Mouse (Mus musculus): ENCODE data around the gene Csmd2.

Gene Csmd2

DNA sequence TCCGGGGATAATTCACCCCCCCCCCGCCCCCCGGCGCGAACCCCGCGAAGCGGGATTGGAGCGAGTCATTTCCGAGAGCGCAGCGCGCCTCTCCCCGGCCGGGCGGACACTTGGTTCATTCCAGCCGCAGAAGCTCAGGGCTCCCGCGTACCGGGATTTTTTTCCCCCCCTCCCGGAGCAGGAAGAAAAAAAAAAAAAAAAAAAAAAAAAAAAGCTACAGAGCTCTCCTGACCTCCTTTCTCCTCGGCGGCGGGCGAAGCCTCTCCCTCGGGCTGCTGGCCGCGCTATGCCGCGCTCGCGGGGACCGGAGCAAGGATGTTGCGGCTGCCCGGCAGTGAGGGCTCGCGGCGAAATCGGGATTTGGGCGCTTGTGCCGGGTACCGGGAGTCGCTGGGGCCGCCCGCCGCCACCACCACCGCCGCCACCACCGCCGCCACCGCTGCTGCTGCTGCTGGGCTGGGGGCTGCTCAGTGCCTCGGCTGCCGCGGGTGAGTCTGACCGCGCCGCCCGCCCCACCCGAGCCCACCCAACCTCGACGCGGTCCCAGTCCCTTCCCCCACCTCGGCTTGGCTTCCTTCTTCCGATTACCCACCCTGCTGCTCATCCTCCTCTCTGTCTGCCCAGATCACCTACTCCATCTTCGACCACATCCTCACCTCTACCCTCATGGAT lies at the start of gene Csmd2:
Gene Csmd2, plus strand, starts transcription at position 74 of the 672 bp plus-strand sequence.
- in situ Hi-C loops (cut with MboI; ENCODE audit: unreplicated experiment in 2 of 2) = no loop called here

DNA sequence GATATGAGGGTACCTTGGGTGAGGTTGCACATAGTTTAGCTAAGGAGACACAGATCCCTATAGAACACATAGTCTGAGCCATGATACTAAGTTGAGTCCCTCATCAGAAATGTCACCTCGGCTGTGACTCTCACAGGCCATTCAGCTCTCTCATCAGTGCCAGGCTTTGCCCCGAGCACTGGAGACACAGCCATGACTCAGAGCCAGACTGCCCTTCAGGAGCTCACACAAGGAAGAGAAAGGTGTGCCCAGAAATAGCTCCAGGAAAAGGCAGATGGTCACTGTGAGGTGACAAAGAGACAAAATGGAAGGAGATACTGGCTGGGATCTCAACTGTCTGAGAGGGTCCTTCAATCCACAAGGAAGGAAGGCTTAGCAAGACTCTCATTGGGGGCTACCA lies 40.0 kb upstream of the Csmd2 start:
- in situ Hi-C loops (cut with MboI; ENCODE audit: unreplicated experiment in 2 of 2) = no loop called here

- in situ Hi-C loops (cut with MboI; ENCODE audit: unreplicated experiment in 2 of 2) = no loop called here
Observed at GRCm38 (mm10) chr4:127953006-127953710, 34.5 kb upstream of the Csmd2 start.

DNA sequence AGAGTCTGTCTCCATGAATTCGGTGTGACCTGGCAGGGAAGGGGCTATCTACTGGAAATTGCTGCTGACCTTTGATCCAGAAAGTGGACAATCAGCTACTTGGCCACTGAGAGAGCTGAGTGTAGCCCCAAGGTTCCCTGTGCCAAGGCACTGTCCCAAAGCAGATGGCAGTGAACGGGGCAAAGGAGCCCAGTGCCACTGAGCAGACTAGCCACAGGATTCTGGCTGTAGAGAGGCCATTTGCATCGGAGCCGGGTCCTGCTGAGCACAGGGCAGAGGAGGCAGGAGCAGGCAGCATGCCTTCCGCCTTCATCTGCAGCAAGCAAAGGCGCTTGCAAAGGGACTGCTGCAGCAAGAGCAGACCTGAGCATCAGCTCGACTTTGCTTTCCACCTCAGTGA lies 18.6 kb upstream of the Csmd2 start:
- in situ Hi-C loops (cut with MboI; ENCODE audit: unreplicated experiment in 2 of 2) = no loop called here

- in situ Hi-C loops (cut with MboI; ENCODE audit: unreplicated experiment in 2 of 2) = no loop called here
Observed at GRCm38 (mm10) chr4:127970018-127970421, 17.6 kb upstream of the Csmd2 start.

- in situ Hi-C loops (cut with MboI; ENCODE audit: unreplicated experiment in 2 of 2) = no loop called here
Observed at GRCm38 (mm10) chr4:127970901-127971868, 16.5 kb upstream of the Csmd2 start, which contains the start of gene CK137956. CK137956 (minus strand) TSS chr4:127970951.

DNA sequence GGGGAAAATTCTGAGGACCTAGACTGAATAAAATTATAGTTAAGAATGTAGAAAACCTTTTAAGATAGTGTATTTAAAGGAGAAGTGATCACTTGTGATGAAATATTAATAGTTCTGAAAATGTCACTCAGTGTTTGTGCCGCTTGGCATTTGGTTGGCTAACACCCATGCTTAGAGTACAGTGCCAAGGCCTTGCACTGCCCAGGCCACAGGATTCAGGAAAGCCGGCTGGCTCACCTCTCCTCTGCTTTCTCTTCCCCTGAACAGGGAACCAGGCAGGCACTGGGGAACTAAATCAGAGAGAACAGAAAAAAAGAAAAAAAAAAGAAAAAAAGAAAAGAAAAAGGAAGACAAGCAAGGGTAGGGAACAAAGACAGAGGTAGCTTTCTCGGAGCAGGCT lies 14.7 kb upstream of the Csmd2 start:
- in situ Hi-C loops (cut with MboI; ENCODE audit: unreplicated experiment in 2 of 2) = no loop called here

DNA sequence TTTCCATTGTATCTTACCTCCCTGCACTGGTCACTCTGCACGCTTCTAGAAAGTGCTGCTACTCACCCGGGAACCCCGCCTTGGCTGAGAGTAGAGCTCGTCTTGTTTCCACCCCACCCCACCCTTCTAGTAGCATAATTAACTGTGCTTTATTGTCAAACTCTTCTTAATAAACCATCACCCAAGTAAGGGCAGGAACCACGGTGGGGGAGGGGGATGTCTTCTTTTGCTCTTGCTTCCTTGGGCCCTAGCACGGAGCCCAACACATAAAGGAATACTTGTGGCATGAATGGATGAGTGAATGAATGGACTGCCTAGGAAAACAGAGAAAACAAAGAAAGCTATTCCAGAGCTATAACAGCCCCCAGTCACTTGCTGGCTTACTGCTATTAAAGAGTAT lies 6.5 kb upstream of the Csmd2 start:
- in situ Hi-C loops (cut with MboI; ENCODE audit: unreplicated experiment in 2 of 2) = no loop called here

DNA sequence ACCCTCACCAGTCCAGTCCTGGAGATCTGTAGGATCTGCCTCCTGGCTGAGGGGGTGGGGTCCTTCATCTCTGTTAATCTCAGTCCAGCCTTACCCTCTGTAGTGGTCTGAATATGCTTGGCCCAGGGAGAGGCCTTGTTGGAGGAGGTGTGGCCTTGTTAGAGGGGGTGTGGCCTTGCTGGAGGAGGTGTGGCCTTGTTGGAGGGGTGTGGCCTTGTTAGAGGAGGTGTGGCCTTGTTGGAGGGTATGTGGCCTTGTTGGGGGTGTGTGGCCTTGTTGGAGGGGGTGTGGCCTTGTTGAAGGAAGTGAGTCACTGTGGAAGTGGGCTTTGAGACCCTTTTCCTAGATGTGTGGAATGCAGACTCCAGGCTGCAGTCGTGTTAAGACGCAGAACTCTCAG lies 3.2 kb upstream of the Csmd2 start:
- in situ Hi-C loops (cut with MboI; ENCODE audit: unreplicated experiment in 2 of 2) = no loop called here

DNA sequence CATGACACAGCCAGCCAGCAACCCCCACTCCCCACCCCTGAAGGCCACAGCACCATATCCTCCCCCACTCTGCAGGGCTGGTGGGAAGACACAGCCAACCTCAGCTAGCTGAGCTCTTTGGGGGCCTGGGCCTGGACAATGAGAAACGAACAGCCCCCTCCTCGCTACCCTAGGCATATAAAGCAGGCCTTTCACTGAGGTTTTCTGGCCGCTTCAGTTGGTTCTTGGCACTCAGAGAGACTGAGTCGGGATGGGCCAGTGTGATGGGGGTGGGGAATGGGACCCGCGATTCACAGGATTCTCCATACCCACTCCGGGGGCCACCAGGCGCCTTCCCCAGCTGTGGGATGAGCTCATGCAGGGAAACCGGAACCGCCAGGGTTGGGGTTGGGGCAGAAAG lies 1.8 kb upstream of the Csmd2 start:
- in situ Hi-C loops (cut with MboI; ENCODE audit: unreplicated experiment in 2 of 2) = no loop called here

DNA sequence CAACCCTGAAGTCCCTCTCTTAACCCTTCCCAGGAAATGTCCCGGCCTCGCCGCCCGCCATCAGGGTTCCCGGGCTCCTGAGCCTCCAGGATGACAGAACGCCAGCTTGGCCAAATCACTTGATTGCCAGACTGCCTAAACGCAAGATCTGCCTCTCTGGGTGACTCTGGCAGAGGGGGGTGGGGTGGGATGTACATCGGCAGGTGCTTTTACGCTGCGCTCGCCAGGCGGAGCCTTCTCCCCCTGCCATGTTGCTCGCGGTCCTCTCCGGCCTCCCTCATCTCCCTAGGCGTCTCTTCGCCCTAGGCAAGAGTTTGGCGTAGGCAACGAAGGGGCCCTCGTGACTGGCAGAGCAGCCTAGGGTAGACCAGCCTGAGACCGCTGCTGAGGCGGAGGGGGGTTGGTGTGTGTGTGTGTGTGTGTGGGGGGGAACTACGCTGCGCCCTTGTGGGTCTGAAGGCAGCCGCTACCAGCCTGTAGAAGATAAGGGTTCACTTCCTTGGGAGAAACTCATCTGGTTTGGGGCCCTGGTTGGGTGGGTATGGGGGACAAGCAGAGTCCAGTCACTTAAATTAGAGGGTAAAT lies 1.1 kb upstream of the Csmd2 start:
- in situ Hi-C loops (cut with MboI; ENCODE audit: unreplicated experiment in 2 of 2) = no loop called here

- in situ Hi-C loops (cut with MboI; ENCODE audit: unreplicated experiment in 2 of 2) = no loop called here
Observed at GRCm38 (mm10) chr4:127987270-127987669, 387 bp upstream of the Csmd2 start.

- in situ Hi-C loops (cut with MboI; ENCODE audit: unreplicated experiment in 2 of 2) = no loop called here
Observed at GRCm38 (mm10) chr4:127988526-127989180, 996 bp downstream of the Csmd2 start.

DNA sequence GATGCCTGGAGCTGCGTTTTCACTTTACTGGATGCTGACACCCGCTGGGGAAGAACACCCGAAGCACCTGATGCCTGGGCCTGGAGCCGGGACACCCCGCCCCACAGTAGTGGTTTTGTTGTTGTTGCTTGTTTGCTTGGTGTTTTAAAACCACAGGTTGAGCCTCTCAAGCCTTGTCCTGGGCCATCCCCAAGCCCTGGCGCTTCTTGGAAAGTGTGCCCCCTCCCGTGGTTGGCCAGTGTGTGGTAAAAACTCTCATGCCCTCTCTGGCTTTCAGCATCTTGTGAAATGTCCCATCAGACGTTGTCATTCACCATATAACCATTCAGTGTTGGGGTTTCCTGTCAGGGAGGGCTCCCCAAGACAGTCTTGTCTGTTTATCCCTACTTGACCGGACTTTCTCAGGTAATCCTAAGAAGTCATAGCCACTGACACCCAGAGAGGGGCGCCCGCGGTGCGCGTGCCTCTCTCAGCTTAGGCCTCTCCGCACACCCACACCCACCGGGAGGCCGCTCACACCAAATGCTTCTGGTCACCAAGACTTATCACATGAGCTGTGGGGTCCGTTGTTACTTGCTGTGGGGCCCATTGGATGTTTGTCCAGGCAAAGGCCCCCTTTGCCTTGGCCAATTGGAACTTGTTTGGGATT lies 1.8 kb downstream of the Csmd2 start:
- in situ Hi-C loops (cut with MboI; ENCODE audit: unreplicated experiment in 2 of 2) = no loop called here

DNA sequence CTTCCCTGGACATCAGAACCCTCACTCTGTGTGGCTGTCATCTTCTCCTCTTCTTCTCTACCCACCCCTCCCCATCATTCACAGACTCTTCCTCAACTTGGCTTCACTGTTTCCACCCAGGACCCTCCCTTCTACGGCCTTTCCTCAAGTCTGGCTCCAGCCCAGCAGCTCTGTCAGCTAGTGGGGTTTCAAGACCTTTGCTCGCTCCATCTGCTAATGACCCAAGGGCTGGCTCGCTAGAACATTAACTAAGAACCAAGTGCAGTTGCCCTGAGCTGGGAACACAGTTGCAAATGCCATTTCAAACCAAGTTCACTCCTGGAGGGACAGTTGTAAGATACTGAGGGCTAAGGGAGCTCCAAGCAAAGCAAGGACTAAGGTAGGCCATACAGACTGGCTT lies 11.6 kb downstream of the Csmd2 start:
- in situ Hi-C loops (cut with MboI; ENCODE audit: unreplicated experiment in 2 of 2) = no loop called here

GRCm38 (mm10) chr4:128002638-128003101 lies 15.0 kb downstream of the Csmd2 start:
- in situ Hi-C loops (cut with MboI; ENCODE audit: unreplicated experiment in 2 of 2) = no loop called here

DNA sequence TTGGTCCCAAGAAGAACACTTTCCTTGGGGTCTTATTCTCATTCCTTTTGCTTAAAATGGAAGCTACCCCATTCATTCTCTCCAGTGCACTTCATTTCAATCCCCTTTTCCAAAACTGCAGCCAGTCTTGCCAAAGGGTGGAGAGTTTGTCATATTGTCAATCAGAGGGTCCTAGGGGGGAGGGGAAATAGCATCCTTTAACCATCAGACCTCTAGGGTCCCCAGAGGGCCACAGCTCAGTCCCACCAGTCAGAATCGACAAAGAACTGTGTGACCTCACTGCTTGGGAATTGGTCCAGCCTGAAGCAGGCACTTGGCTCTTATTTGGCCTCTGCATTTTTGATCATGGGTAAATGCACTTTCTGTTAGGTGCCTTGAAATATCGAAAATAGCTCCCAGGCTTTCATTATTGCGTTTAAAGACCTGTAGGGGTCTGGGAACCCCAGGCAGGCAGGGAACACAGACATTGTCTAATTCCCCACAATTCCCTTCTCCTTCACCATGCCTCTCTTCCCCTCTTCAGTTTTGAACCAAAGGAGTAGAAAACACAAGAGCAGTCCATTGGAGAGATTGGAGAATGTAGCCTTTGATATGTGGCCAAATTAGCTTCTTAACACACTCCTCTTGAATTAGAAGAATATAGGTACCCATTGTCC lies 17.3 kb downstream of the Csmd2 start:
- in situ Hi-C loops (cut with MboI; ENCODE audit: unreplicated experiment in 2 of 2) = no loop called here

DNA sequence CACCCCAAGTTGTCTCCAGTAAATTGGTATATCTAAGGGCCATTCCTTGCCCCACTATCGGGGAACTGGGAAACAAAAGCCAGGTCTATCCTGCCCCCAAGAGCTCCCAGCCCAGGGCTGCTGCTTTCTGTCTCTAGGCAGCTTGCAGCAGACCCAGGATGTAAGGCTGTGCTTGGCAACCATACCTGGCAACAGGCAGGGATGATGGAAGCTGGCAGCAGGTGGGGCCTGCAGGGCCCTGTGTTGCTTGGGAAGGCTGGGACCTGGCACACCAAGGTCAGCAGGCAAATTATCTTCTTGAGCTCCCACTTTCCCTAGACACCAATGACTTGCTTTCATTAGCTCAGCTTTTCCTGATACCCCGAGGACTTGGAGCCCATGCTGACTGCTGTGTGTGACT lies 31.8 kb downstream of the Csmd2 start:
- in situ Hi-C loops (cut with MboI; ENCODE audit: unreplicated experiment in 2 of 2) = no loop called here

- in situ Hi-C loops (cut with MboI; ENCODE audit: unreplicated experiment in 2 of 2) = no loop called here
Observed at GRCm38 (mm10) chr4:128028294-128028693, 40.6 kb downstream of the Csmd2 start.

Data from v-Abl transformed pro-B cells (cell line).